Mouse (Mus musculus) forebrain, embryonic 13.5 days (tissue): ENCODE results near the gene Itpr1. TPM values are rescaled to one million over a fixed set of nuclear protein-coding genes. Genes with fewer than 3 reads are reported as not detected.
A peak's percentile ranks its signal among the peaks of the same experiment; 100 is the strongest.

Experiments
- ATAC-seq: fragments of 200-750 bp; cut with Nextera tagmentation; 2 replicates; pipeline ENCODE4 v1.8.0; 2017
- H3K27ac ChIP-seq: fragments of 300-500 bp; sonication (generic); 2 replicates; pipeline ENCODE4 v1.5.1; 2015; ENCODE audit warnings: inconsistent platforms, mild to moderate bottlenecking, moderate library complexity
- H3K27me3 ChIP-seq: fragments of 300-500 bp; sonication (generic); 2 replicates; pipeline ENCODE4 v1.6.1; 2015; ENCODE audit warnings: mild to moderate bottlenecking, inconsistent platforms
- H3K36me3 ChIP-seq: fragments of 300-500 bp; sonication (generic); 2 replicates; pipeline ENCODE4 v1.6.1; 2015; ENCODE audit warnings: mild to moderate bottlenecking, inconsistent platforms; ENCODE audit not compliant: poor library complexity, severe bottlenecking
- H3K4me1 ChIP-seq: fragments of 300-500 bp; sonication (generic); 2 replicates; pipeline ENCODE4 v1.6.1; 2015; ENCODE audit warnings: inconsistent platforms
- H3K4me2 ChIP-seq: fragments of 300-500 bp; sonication (generic); 2 replicates; pipeline ENCODE4 v1.6.1; 2015; ENCODE audit warnings: inconsistent platforms, mild to moderate bottlenecking, moderate library complexity
- H3K4me3 ChIP-seq: fragments of 300-500 bp; sonication (generic); 2 replicates; pipeline ENCODE4 v1.5.1; 2015; ENCODE audit warnings: mild to moderate bottlenecking, inconsistent platforms
- H3K9ac ChIP-seq: fragments of 300-500 bp; sonication (generic); 2 replicates; pipeline ENCODE4 v1.6.1; 2015; ENCODE audit warnings: mild to moderate bottlenecking, inconsistent platforms
- H3K9me3 ChIP-seq: fragments of 300-500 bp; sonication (generic); replicated peaks from 2 replicates; pipeline ENCODE4 v1.6.1; 2016; ENCODE audit warnings: inconsistent platforms
- WGBS: fragments of 180-500 bp; shearing (Covaris S2); methylation state at CpG from one replicate; pipeline ENCODE4 v1.1.7; 2015; 5-methylcytosine and 5-hydroxymethylcytosine counted together
- polyA plus RNA-seq: library from polyadenylated mRNA; unstranded; fragments of >200 nt; fragmentation: Nextera tagmentation; extraction: Ambion mirVana; gene quantifications from 2 replicates; pipeline ENCODE4 v1.2.1, GENCODE M21; 2015

Gene Itpr1
- polyA plus RNA-seq, 1 experiment from 2014 or later: 6.9 TPM

GRCm38 (mm10) chr6:108523956-108524616, 311.2 kb downstream of the Itpr1 start:
- H3K27ac ChIP-seq: no peak overlapping the region
- 93% methylated on average over 16 of the region's 16 CpGs for WGBS
- H3K9me3 ChIP-seq: no peaks in the 10 kb centered on the region
- no peak overlapping the region for H3K4me3 ChIP-seq
- no peak for ATAC-seq
- H3K9ac ChIP-seq: no peak overlapping the region
- no peaks in the 10 kb centered on the region for H3K36me3 ChIP-seq
- no peaks in the 10 kb centered on the region for H3K4me1 ChIP-seq
- H3K4me2 ChIP-seq: no peak overlapping the region
- no peaks in the 10 kb centered on the region for H3K27me3 ChIP-seq

DNA sequence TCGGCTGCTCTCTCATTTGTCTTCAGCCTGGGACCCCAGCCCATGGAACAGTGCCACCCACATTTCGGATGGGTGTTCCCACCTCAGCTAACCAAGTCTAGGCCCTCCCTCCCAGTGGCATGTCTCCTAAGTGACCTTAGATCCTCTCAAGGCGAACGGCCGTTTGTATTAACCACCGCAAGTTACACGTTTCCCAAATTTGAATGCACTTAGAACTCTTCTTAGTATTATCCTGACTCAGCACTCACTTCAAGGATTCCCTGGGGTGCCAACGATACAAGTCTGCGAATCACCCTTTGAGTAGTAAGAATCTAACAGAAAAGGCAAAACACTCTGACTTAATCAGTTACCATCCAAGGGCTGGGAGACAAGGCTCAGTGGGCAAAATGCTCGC, 311.7 kb downstream of the Itpr1 start:
- Histone ChIP-seq H3K9ac (no peak overlapping the region), H3K4me2 (no peak overlapping the region), H3K27me3 (no peaks in the 10 kb centered on the region), H3K36me3 (no peaks in the 10 kb centered on the region), H3K9me3 (no peaks in the 10 kb centered on the region), H3K27ac (no peak overlapping the region), H3K4me3 (no peak overlapping the region), H3K4me1 (no peaks in the 10 kb centered on the region)
- no peak for ATAC-seq
- 92% methylated on average over 10 of the region's 10 CpGs for WGBS

DNA sequence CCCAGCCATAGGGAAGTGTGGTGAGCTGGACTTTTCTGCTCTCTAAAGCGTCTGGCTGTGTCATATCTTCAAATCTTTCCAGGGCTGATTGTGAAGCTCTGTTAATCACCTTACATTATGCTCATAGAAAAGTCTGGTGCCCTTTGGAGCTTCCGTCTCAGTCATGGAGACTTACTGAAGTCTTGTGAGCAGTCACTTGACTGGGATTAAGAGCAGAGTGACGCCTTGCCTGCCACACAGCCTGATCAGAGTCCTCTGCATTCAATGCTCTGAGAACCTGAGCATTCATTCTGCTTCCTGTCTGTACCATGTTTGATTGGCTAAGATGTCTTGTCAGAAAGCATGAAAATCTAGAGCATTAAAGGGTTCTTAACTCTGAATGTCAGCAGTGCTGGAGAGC, 314.7 kb downstream of the Itpr1 start:
- no peaks in the 10 kb centered on the region for H3K9me3 ChIP-seq
- no peak for ATAC-seq
- H3K4me2 ChIP-seq: no peak overlapping the region
- H3K4me1 ChIP-seq: peaks cover 12% of the 10 kb centered on the region
- no peaks in the 10 kb centered on the region for H3K27me3 ChIP-seq
- no peak overlapping the region for H3K27ac ChIP-seq
- no peaks in the 10 kb centered on the region for H3K36me3 ChIP-seq
- H3K4me3 ChIP-seq: no peak overlapping the region
- no peak overlapping the region for H3K9ac ChIP-seq
- WGBS: 69% methylated on average over 3 of the region's 3 CpGs

DNA sequence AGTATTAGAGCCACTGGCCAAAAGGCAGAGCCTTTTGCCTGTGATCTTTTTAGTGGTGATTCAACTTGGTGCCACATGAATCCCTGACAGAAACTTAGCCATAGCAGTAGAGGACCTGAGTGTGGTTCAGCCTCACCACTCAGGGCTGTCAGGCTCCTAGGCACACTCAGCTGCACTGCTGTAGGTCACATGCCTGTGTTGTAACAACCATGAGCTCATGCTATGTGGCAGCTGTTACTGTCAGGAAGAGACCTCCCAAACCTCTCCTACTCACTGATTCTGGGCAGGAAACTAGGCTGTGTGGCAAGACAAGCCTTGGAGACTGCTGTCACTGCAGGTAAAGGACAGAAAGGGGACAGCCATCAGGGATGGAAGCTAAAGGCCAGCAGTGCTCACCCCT, 315.1 kb downstream of the Itpr1 start:
- Histone ChIP-seq H3K9me3 (no peaks in the 10 kb centered on the region), H3K9ac (no peak overlapping the region), H3K27ac (no peak overlapping the region), H3K4me3 (no peak overlapping the region), H3K36me3 (no peaks in the 10 kb centered on the region), H3K4me2 (no peak overlapping the region), H3K4me1 (peaks cover 12% of the 10 kb centered on the region), H3K27me3 (no peaks in the 10 kb centered on the region)
- ATAC-seq: no peak

GRCm38 (mm10) chr6:108529150-108529549, 316.3 kb downstream of the Itpr1 start:
- H3K27ac ChIP-seq: no peak overlapping the region
- H3K4me1 ChIP-seq: peaks cover 12% of the 10 kb centered on the region
- H3K9ac ChIP-seq: no peak overlapping the region
- 93% methylated on average over 3 of the region's 3 CpGs for WGBS
- H3K4me3 ChIP-seq: no peak overlapping the region
- H3K9me3 ChIP-seq: no peaks in the 10 kb centered on the region
- H3K36me3 ChIP-seq: no peaks in the 10 kb centered on the region
- H3K4me2 ChIP-seq: no peak overlapping the region
- no peaks in the 10 kb centered on the region for H3K27me3 ChIP-seq
- ATAC-seq: no peak

DNA sequence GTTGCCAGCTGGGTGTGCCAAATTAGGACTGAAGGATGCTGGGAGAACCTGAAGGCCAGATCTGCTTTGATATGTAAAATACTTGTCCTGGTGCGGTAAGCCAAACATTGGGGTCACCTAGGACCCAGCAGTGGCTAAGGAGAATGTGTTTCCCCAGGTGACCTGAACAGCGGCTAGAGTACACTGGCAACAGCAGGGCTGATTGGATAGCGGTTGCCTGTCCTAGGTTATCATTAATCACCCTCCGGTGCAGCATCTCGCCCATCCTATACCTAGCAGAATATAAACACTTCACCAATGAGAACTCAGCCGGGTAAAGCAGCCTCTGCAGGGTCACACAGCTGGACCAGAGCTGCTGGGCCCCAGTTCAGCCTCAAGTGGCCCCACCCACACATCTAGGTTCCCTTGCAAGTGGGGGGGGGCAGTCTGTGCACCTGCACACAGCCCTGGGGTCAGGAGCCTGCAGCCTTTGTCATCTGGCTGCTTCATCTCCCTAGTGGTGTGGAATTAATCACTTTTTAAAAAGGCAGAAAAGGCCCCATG, 318.0 kb downstream of the Itpr1 start:
- Histone ChIP-seq H3K27ac (no peak overlapping the region), H3K4me1 (peaks cover 12% of the 10 kb centered on the region), H3K36me3 (no peaks in the 10 kb centered on the region), H3K4me2 (no peak overlapping the region), H3K4me3 (no peak overlapping the region), H3K27me3 (no peaks in the 10 kb centered on the region), H3K9me3 (no peaks in the 10 kb centered on the region), H3K9ac (no peak overlapping the region)
- 30% methylated on average over 6 of the region's 6 CpGs for whole genome bisulfite sequencing
- peak; percentile 54 for ATAC-seq

- Histone ChIP-seq H3K36me3 (no peaks in the 10 kb centered on the region), H3K27me3 (no peaks in the 10 kb centered on the region), H3K4me1 (peaks cover 12% of the 10 kb centered on the region), H3K27ac (no peak overlapping the region), H3K4me3 (no peak overlapping the region), H3K9me3 (no peaks in the 10 kb centered on the region), H3K4me2 (no peak overlapping the region), H3K9ac (no peak overlapping the region)
- WGBS: 26% methylated on average over 12 of the region's 12 CpGs
- peak; percentile 40 for ATAC-seq
Measured at GRCm38 (mm10) chr6:108531324-108532311, 318.7 kb downstream of the Itpr1 start.

DNA sequence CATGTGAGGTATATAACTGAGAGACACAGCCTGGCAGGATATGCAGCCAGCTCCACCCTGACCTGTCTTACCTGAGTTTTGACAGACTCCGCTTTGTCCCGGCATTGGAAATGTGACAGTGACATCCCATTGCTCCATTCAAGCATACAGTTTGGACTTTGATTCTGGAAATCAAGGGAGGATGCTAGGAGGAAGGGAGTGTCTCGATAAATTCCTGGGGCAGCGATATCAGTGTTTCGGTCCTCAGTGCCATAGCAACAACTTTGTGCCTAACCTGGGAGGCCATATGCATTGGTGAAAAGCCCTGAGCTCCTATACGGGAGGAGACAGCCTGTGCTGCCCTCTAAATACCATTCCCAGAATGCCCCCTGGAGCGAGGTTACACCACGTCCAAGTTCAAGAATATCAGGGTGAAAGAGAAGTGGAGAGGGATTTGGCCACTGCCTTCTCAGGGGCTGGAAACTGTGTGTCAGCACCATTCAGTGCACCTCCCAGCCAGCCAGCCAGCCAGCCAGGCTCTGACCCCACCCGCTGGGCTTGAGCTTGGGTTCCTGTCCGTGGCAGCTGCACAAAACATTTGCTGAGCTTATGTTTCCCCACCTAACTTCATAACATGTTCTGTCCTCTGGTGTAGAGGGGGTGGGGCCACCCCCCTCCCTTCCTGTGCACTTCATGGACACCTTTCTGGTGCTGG, 319.7 kb downstream of the Itpr1 start:
- no peak overlapping the region for H3K27ac ChIP-seq
- H3K4me2 ChIP-seq: no peak overlapping the region
- ATAC-seq: no peak
- no peaks in the 10 kb centered on the region for H3K9me3 ChIP-seq
- H3K9ac ChIP-seq: no peak overlapping the region
- no peak overlapping the region for H3K4me3 ChIP-seq
- WGBS: 81% methylated on average over 10 of the region's 10 CpGs
- H3K36me3 ChIP-seq: no peaks in the 10 kb centered on the region
- no peaks in the 10 kb centered on the region for H3K27me3 ChIP-seq
- peaks cover 12% of the 10 kb centered on the region for H3K4me1 ChIP-seq

- Histone ChIP-seq H3K27ac (no peak overlapping the region), H3K27me3 (no peaks in the 10 kb centered on the region), H3K4me2 (no peak overlapping the region), H3K4me3 (no peak overlapping the region), H3K9me3 (no peaks in the 10 kb centered on the region), H3K9ac (no peak overlapping the region), H3K4me1 (peaks cover 12% of the 10 kb centered on the region), H3K36me3 (no peaks in the 10 kb centered on the region)
- ATAC-seq: no peak
- 87% methylated on average over 5 of the region's 5 CpGs for WGBS
Measured at GRCm38 (mm10) chr6:108534139-108534538, 321.2 kb downstream of the Itpr1 start.

GRCm38 (mm10) chr6:108534596-108534995, 321.7 kb downstream of the Itpr1 start:
- no peak overlapping the region for H3K9ac ChIP-seq
- no peak for ATAC-seq
- peaks cover 12% of the 10 kb centered on the region for H3K4me1 ChIP-seq
- no peaks in the 10 kb centered on the region for H3K9me3 ChIP-seq
- H3K4me3 ChIP-seq: no peak overlapping the region
- WGBS: 86% methylated on average over 6 of the region's 6 CpGs
- H3K36me3 ChIP-seq: no peaks in the 10 kb centered on the region
- no peaks in the 10 kb centered on the region for H3K27me3 ChIP-seq
- no peak overlapping the region for H3K4me2 ChIP-seq
- no peak overlapping the region for H3K27ac ChIP-seq

DNA sequence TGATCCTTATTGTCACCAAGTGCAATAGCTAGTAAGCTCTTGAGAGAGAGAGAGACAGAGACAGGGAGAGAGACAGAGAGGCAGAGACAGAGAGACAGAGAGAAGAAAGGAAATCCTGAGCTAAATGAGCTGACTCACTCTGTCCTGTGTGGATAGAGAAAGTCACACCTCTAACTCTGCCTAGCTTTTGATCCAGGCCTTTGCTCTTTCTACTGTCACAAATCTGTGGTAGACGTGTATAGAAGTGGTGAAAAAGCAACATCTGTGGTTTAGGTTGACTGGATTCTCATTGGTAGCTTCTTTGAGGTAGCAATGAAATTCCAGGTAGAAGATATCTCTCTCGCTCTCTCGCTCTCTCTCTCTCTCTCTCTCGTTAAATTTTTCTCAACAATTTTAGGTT, 322.4 kb downstream of the Itpr1 start:
- no peaks in the 10 kb centered on the region for H3K36me3 ChIP-seq
- WGBS: 85% methylated on average over 4 of the region's 4 CpGs

More for the DNA sequence above, 322.4 kb downstream of the Itpr1 start:
- H3K27me3 ChIP-seq: no peaks in the 10 kb centered on the region
- no peak overlapping the region for H3K27ac ChIP-seq
- H3K4me3 ChIP-seq: no peak overlapping the region
- ATAC-seq: no peak
- peaks cover 12% of the 10 kb centered on the region for H3K4me1 ChIP-seq
- no peaks in the 10 kb centered on the region for H3K9me3 ChIP-seq
- H3K4me2 ChIP-seq: no peak overlapping the region
- H3K9ac ChIP-seq: no peak overlapping the region
